Mouse (Mus musculus) E14TG2a.4 (cell line): ENCODE data around the gene Spns3.

Experiments
- CTCF ChIP-seq: conservative IDR thresholded peaks from 2 replicates; pipeline ENCODE4 v1.5.1; 2014; ENCODE audit warnings: low read length
- NANOG ChIP-seq: IDR thresholded peaks from 2 replicates; pipeline ENCODE4 v1.6.1; 2014; ENCODE audit warnings: borderline replicate concordance, low read length, mixed read lengths

- TF ChIP-seq CTCF (no peak), NANOG (no peak)
Measured at GRCm38 (mm10) chr11:72497367-72497766, 52.9 kb downstream of the Spns3 start.
